Comparison of ENCODE assay signal across 11 mouse cellular contexts in genomic region chr11:35151539-35151951, GRCm38 (mm10). TPM values are rescaled to one million over a fixed set of nuclear protein-coding genes. Genes with fewer than 3 reads are reported as not detected.
DNase-seq lines count a peak whose midpoint lies in the region; ATAC-seq and TF ChIP-seq lines count a peak whose summit lies in the region.
"Had no signal": no experiment of that assay in that cellular context is flagged by ENCODE, and none has a peak within 500 bp of the region (broad histone marks: within the 10 kb centered on the region; RNA-seq: fewer than 3 reads in every experiment).

No protein-coding gene starts in this region.

- H3K4me2 ChIP-seq in forebrain, embryonic 12.5 days = peak overlapping the region; percentile 35
- peak overlapping the region; percentile 19; the same call in 1 of the 2 replicates for H3K4me2 ChIP-seq in kidney, embryonic 16.5 days (replicated peaks; ENCODE audit: low read depth, low read length)
- H3K4me2 ChIP-seq: heart, embryonic 12.5 days had no signal

- no peak overlapping the region for H3K9ac ChIP-seq in forebrain, embryonic 12.5 days
- no peak overlapping the region for H3K9ac ChIP-seq in kidney, embryonic 16.5 days (replicated peaks; ENCODE audit: low read length)
- H3K9ac ChIP-seq: heart, embryonic 12.5 days had no signal

- no peaks in the 10 kb centered on the region for H3K9me3 ChIP-seq in forebrain, embryonic 12.5 days
- H3K9me3 ChIP-seq in kidney, embryonic 16.5 days (ENCODE audit: low read length) = no peaks in the 10 kb centered on the region
- H3K9me3 ChIP-seq: heart, embryonic 12.5 days had no signal

- 0 out of 2 replicates have a peak overlapping the region, but pooled peaks have one; percentile 2 for H3K27ac ChIP-seq in forebrain, embryonic 12.5 days
- peak overlapping the region; percentile 77 for H3K27ac ChIP-seq in kidney, embryonic 16.5 days (ENCODE audit: low read length)
- H3K27ac ChIP-seq: left cerebral cortex, adult 2 months had no signal

- DNase-seq in brain, embryonic 14.5 days (ENCODE audit: low read depth) = peak; percentile 85
- peak; percentile 50 for DNase-seq in neural tube, embryonic 10.5 days (ENCODE audit: extremely low spot score, low spot score)
- no peak for DNase-seq in cerebellum, postnatal 4 days (ENCODE audit: low spot score in 2 of 2)
- DNase-seq in lung, postnatal 14 days = no peak
- DNase-seq in cerebellum, adult 11-12 months = no peak
- DNase-seq: cerebellum, adult 11 months had no signal

- no peak overlapping the region for H3K4me3 ChIP-seq in forebrain, embryonic 12.5 days (replicated peaks)
- no peak overlapping the region for H3K4me3 ChIP-seq in kidney, embryonic 16.5 days (ENCODE audit: low read length)
- H3K4me3 ChIP-seq: heart, embryonic 12.5 days; left cerebral cortex, adult 2 months had no signal

- H3K36me3 ChIP-seq in forebrain, embryonic 12.5 days (replicated peaks) = no peaks in the 10 kb centered on the region
- no peaks in the 10 kb centered on the region for H3K36me3 ChIP-seq in kidney, embryonic 16.5 days (ENCODE audit: insufficient read depth, low read length)
- H3K36me3 ChIP-seq: heart, embryonic 12.5 days had no signal

- no peak for TF ChIP-seq POLR2A in brain, embryonic 14.5 days (IDR thresholded peaks at IDR 0.05; ENCODE audit: borderline replicate concordance, extremely low read depth, insufficient read depth, insufficient read length, poor library complexity, severe bottlenecking)

- TF ChIP-seq CTCF in brain, embryonic 14.5 days (IDR thresholded peaks at IDR 0.05; ENCODE audit: borderline replicate concordance, extremely low read depth, insufficient read depth, insufficient read length) = no peak

- H3K4me1 ChIP-seq in forebrain, embryonic 12.5 days = peaks cover 13% of the 10 kb centered on the region
- peaks cover 19% of the 10 kb centered on the region for H3K4me1 ChIP-seq in kidney, embryonic 16.5 days (ENCODE audit: insufficient read depth, low read length)

- ATAC-seq in forebrain, embryonic 12.5 days (ENCODE audit: low FRiP score) = peak; percentile 94
- ATAC-seq in kidney, embryonic 16.5 days (ENCODE audit: low FRiP score, low TSS enrichment) = peak; percentile 94
- ATAC-seq in granulocyte monocyte progenitor cell, adult 5-6 weeks (replicated peaks; ENCODE audit: poor library complexity, severe bottlenecking) = no peak

- H3K27me3 ChIP-seq in forebrain, embryonic 12.5 days = peaks cover 25% of the 10 kb centered on the region
- no peaks in the 10 kb centered on the region for H3K27me3 ChIP-seq in kidney, embryonic 16.5 days (ENCODE audit: insufficient read depth, low read length)
- H3K27me3 ChIP-seq: heart, embryonic 12.5 days had no signal

- 4% methylated on average over 13 of the region's 13 CpGs for WGBS in forebrain, embryonic 12.5 days
- WGBS in kidney, embryonic 16.5 days = 21% methylated on average over 13 of the region's 13 CpGs

RNA-seq across cellular contexts. Expression of gene Slit3, which starts 30.5 kb away (rescaled TPM):
- polyA plus RNA-seq in brain, embryonic 14.5 days (2012; rRNA removed) = 5.1 and 9.3 TPM in 2 replicates
- 3.5 and 6.3 TPM in 2 replicates for polyA plus RNA-seq in forebrain, embryonic 12.5 days (2016; fragmentation: Nextera tagmentation; extraction: Ambion mirVana)
- 7.3 and 8.3 TPM in 2 replicates for polyA plus RNA-seq in kidney, embryonic 16.5 days (2015; fragmentation: Nextera tagmentation; extraction: Ambion mirVana)
- not detected in 2 replicates for total RNA-seq in granulocyte monocyte progenitor cell, adult 5-6 weeks (2014; fragmentation: Nextera tagmentation)
- not detected in 2 replicates for total RNA-seq in granulocyte monocyte progenitor cell, adult 5-6 weeks (2017)

Comparison
In these comparisons a context has a peak if more than half of its experiments do, and no peak if none do; other contexts are left out.
1. DNase-seq: peak in brain, embryonic 14.5 days (single experiment) and neural tube, embryonic 10.5 days (single experiment); none in cerebellum, postnatal 4 days (0 of 2), lung, postnatal 14 days (single experiment) and cerebellum, adult 11-12 months (single experiment).